Mouse (Mus musculus): Measurements from ENCODE around the gene Adamts6.

Adamts6 gene

GRCm38 (mm10) chr13:104533806-104534495 is 246.3 kb downstream of the Adamts6 start:
- in situ Hi-C loops (cut with MboI; ENCODE audit: low pct_unique_long_range_greater_than_20kb in 1 of 2, low sequenced_read_pairs in 2 of 2, unreplicated experiment in 1 of 2) = no loop called here

- in situ Hi-C loops (cut with MboI; ENCODE audit: low pct_unique_long_range_greater_than_20kb in 1 of 2, low sequenced_read_pairs in 2 of 2, unreplicated experiment in 1 of 2) = no loop called here
Measured at GRCm38 (mm10) chr13:104540861-104541398, 253.3 kb downstream of the Adamts6 start.

GRCm38 (mm10) chr13:104542123-104542758 is 254.6 kb downstream of the Adamts6 start:
- in situ Hi-C loops (cut with MboI; ENCODE audit: low pct_unique_long_range_greater_than_20kb in 1 of 2, low sequenced_read_pairs in 2 of 2, unreplicated experiment in 1 of 2) = no loop called here

- in situ Hi-C loops (cut with MboI; ENCODE audit: low pct_unique_long_range_greater_than_20kb in 1 of 2, low sequenced_read_pairs in 2 of 2, unreplicated experiment in 1 of 2) = no loop called here
Measured at GRCm38 (mm10) chr13:104542759-104543141, 255.1 kb downstream of the Adamts6 start.

All from mouse embryonic stem cell (cell line).